Mouse (Mus musculus): ENCODE data around the gene Alpl. TPM values are rescaled to one million over a fixed set of nuclear protein-coding genes. Genes with fewer than 3 reads are reported as not detected.

Alpl gene
- polyA plus RNA-seq, 1 experiment from 2014 or later = 3.6 TPM

DNA sequence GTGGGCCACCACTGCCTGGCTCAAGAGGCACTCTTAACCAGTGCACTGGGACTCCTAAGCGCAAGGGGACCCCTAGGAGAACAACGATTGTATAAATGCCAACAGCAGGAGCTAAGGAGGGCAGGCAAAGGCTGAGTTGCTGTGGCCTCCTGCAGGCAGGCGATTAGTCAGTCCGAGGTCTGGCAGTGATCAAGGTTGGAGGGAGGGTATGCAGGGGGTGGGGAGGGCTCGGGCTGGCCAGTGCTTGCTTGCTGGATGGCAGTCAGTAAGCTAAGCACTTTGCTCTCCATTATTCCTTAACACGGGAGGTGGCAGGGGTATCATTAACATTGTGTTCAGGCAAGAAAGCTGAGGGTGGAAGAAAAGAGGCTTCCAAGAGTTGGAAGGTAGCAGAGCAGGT, 34.2 kb upstream of the Alpl start:
- no peak overlapping the region for H3K27ac ChIP-seq (ENCODE audit: low read length)
- H3K27me3 ChIP-seq (ENCODE audit: control insufficient read depth, insufficient read depth, low read length) = peaks cover 16% of the 10 kb centered on the region; the same call in 1 of the 2 replicates
- no peak overlapping the region for H3K4me2 ChIP-seq (ENCODE audit: low read depth, low read length)
- 24% methylated on average over 6 of the region's 6 CpGs for WGBS
- no peak overlapping the region for H3K4me3 ChIP-seq (ENCODE audit: low read length)
- H3K4me1 ChIP-seq (ENCODE audit: control insufficient read depth, insufficient read depth, low read length) = no peaks in the 10 kb centered on the region
- no peak overlapping the region for H3K9ac ChIP-seq (ENCODE audit: low read length)
- no peaks in the 10 kb centered on the region for H3K9me3 ChIP-seq (replicated peaks; ENCODE audit: control insufficient read depth, low read length)
- no peak for ATAC-seq (replicated peaks; ENCODE audit: extremely low read depth, insufficient read depth, low FRiP score)
- H3K36me3 ChIP-seq (ENCODE audit: control insufficient read depth, insufficient read depth) = no peaks in the 10 kb centered on the region

DNA sequence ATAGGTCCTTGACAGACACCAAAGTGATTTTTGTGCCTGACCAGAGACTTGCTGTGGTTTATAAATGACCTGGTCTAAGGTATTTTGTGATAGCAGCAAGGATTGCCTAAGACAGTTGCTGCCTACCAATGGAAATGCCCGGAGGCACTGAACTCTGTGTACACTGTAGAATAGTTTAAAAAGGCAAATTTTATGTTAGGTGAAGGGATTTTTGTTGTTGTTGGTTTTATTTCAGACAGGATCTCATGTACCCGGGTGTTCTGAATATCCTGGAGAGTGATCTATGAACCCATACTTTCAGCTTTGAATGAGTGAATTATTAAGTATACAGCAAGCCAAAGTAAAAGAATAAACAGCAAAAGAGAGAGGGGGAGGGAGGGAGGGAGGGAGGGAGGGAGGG, 28.7 kb upstream of the Alpl start:
- Histone ChIP-seq H3K4me3 (ENCODE audit: low read length) (no peak overlapping the region), H3K36me3 (ENCODE audit: control insufficient read depth, insufficient read depth) (no peaks in the 10 kb centered on the region), H3K9me3 (replicated peaks; ENCODE audit: control insufficient read depth, low read length) (peaks cover under 1% of the 10 kb centered on the region; the same call in 1 of the 2 replicates), H3K4me2 (ENCODE audit: low read depth, low read length) (no peak overlapping the region), H3K27me3 (ENCODE audit: control insufficient read depth, insufficient read depth, low read length) (peaks cover 7% of the 10 kb centered on the region; the same call in 1 of the 2 replicates), H3K4me1 (ENCODE audit: control insufficient read depth, insufficient read depth, low read length) (no peaks in the 10 kb centered on the region), H3K27ac (ENCODE audit: low read length) (no peak overlapping the region), H3K9ac (ENCODE audit: low read length) (no peak overlapping the region)
- 78% methylated on average over 2 of the region's 2 CpGs for WGBS
- no peak for ATAC-seq (replicated peaks; ENCODE audit: extremely low read depth, insufficient read depth, low FRiP score)

GRCm38 (mm10) chr4:137823542-137823941, 27.4 kb upstream of the Alpl start:
- Histone ChIP-seq H3K27me3 (ENCODE audit: control insufficient read depth, insufficient read depth, low read length) (peaks cover under 1% of the 10 kb centered on the region; the same call in 1 of the 2 replicates), H3K9me3 (replicated peaks; ENCODE audit: control insufficient read depth, low read length) (peaks cover 2% of the 10 kb centered on the region; the same call in 1 of the 2 replicates), H3K4me3 (ENCODE audit: low read length) (no peak overlapping the region), H3K4me1 (ENCODE audit: control insufficient read depth, insufficient read depth, low read length) (no peaks in the 10 kb centered on the region), H3K36me3 (ENCODE audit: control insufficient read depth, insufficient read depth) (no peaks in the 10 kb centered on the region), H3K27ac (ENCODE audit: low read length) (no peak overlapping the region), H3K4me2 (ENCODE audit: low read depth, low read length) (no peak overlapping the region), H3K9ac (ENCODE audit: low read length) (no peak overlapping the region)
- WGBS = 81% methylated on average over 3 of the region's 3 CpGs
- ATAC-seq (replicated peaks; ENCODE audit: extremely low read depth, insufficient read depth, low FRiP score) = no peak

DNA sequence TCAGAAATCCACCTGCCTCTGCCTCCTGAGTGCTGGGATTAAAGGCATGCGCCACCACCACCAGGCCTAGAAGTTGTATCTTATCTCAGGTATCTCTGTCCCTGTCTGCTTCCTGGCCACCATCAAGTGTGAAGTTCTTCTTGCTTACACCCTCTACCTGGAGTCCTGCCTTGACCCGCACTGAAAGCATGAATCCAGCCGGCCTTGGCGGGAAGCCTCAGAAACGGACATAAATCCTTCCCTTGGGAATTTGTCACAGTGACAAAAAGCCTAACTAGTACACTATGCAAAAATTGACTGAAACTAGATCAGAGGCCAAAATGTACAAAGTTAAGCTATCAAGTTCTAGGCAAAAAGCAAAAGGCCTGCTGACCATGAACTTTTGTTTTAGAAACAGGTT, 26.4 kb upstream of the Alpl start:
- H3K4me2 ChIP-seq (ENCODE audit: low read depth, low read length) = no peak overlapping the region
- no peaks in the 10 kb centered on the region for H3K4me1 ChIP-seq (ENCODE audit: control insufficient read depth, insufficient read depth, low read length)
- H3K36me3 ChIP-seq (ENCODE audit: control insufficient read depth, insufficient read depth) = no peaks in the 10 kb centered on the region
- no peak for ATAC-seq (replicated peaks; ENCODE audit: extremely low read depth, insufficient read depth, low FRiP score)
- no peak overlapping the region for H3K4me3 ChIP-seq (ENCODE audit: low read length)
- H3K27ac ChIP-seq (ENCODE audit: low read length) = no peak overlapping the region
- H3K27me3 ChIP-seq (ENCODE audit: control insufficient read depth, insufficient read depth, low read length) = no peaks in the 10 kb centered on the region
- no peak overlapping the region for H3K9ac ChIP-seq (ENCODE audit: low read length)
- 82% methylated on average over 5 of the region's 5 CpGs for WGBS
- peaks cover 2% of the 10 kb centered on the region; the same call in 1 of the 2 replicates for H3K9me3 ChIP-seq (replicated peaks; ENCODE audit: control insufficient read depth, low read length)

DNA sequence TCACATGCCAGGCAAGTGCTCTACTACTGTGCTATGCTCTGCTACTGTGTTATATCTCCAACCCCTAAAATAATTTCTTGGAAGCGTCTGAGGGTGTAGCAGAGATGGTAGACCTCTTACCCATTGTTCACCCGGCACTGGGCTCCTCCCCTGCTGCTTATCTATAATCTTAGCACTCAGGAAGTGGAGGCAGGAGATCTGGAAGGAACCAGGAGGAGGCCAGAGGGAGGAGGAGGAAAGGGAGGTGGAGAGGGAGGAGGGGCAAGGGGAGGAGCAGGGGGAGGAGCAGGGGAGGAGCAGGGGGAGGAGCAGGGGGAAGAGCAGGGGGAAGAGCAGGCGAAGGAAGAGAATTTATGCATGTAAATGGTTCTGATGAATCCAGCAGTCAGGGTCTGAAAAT, 24.5 kb upstream of the Alpl start:
- Histone ChIP-seq H3K36me3 (ENCODE audit: control insufficient read depth, insufficient read depth) (no peaks in the 10 kb centered on the region), H3K4me2 (ENCODE audit: low read depth, low read length) (no peak overlapping the region), H3K9ac (ENCODE audit: low read length) (no peak overlapping the region), H3K4me1 (ENCODE audit: control insufficient read depth, insufficient read depth, low read length) (no peaks in the 10 kb centered on the region), H3K27ac (ENCODE audit: low read length) (no peak overlapping the region), H3K27me3 (ENCODE audit: control insufficient read depth, insufficient read depth, low read length) (no peaks in the 10 kb centered on the region), H3K4me3 (ENCODE audit: low read length) (no peak overlapping the region), H3K9me3 (replicated peaks; ENCODE audit: control insufficient read depth, low read length) (peaks cover 2% of the 10 kb centered on the region; the same call in 1 of the 2 replicates)
- 27% methylated on average over 3 of the region's 3 CpGs for WGBS
- ATAC-seq (replicated peaks; ENCODE audit: extremely low read depth, insufficient read depth, low FRiP score) = no peak

DNA sequence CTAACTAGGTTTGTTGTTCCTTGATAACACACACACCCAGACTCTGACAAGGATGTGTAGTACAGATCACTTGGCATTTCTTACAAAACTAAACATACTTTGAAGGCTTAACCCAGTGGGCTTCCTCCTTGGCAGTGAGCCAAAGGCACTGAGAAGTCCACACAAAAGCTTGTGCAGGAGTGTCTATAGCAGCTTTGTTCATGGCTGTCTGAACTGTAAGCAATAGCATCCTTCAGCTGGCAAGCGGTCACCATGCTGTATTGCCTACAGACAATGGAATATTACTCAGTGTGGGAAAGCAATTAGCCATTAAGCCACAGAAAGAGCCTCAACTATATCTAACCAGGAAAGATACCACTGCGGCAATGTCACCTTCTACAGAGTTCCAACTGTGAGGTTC, 23.3 kb upstream of the Alpl start:
- ATAC-seq (replicated peaks; ENCODE audit: extremely low read depth, insufficient read depth, low FRiP score) = no peak
- WGBS = 79% methylated on average over 2 of the region's 2 CpGs
- no peak overlapping the region for H3K4me2 ChIP-seq (ENCODE audit: low read depth, low read length)
- H3K9ac ChIP-seq (ENCODE audit: low read length) = no peak overlapping the region
- H3K4me1 ChIP-seq (ENCODE audit: control insufficient read depth, insufficient read depth, low read length) = no peaks in the 10 kb centered on the region
- no peak overlapping the region for H3K4me3 ChIP-seq (ENCODE audit: low read length)
- no peak overlapping the region for H3K27ac ChIP-seq (ENCODE audit: low read length)
- H3K36me3 ChIP-seq (ENCODE audit: control insufficient read depth, insufficient read depth) = no peaks in the 10 kb centered on the region
- H3K27me3 ChIP-seq (ENCODE audit: control insufficient read depth, insufficient read depth, low read length) = no peaks in the 10 kb centered on the region
- peaks cover 2% of the 10 kb centered on the region; the same call in 1 of the 2 replicates for H3K9me3 ChIP-seq (replicated peaks; ENCODE audit: control insufficient read depth, low read length)

DNA sequence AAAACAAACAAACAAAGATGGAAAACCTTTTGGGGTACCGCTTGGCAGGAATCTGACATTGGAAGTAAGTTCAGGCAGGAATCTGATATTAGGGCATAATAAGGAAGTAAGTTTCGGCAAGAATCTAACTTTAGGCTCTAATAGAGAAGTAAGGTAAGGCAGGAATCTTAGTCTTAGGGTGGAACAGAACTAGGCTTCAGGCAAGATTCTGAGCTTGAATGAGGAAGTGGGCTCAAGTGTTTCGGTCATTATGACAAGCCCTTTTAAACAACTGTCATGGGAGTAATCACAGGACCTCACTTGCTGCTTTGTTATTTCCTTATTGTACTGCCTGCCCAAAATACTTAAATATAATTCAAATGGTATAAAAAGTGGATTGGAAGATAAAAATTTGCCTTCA, 22.2 kb upstream of the Alpl start:
- 88% methylated on average over 3 of the region's 3 CpGs for WGBS
- H3K9me3 ChIP-seq (replicated peaks; ENCODE audit: control insufficient read depth, low read length) = peaks cover 2% of the 10 kb centered on the region; the same call in 1 of the 2 replicates
- 0 out of 2 replicates have a peak, but pooled peaks cover 2% of the 10 kb centered on the region for H3K4me1 ChIP-seq (ENCODE audit: control insufficient read depth, insufficient read depth, low read length)
- H3K27ac ChIP-seq (ENCODE audit: low read length) = no peak overlapping the region
- H3K27me3 ChIP-seq (ENCODE audit: control insufficient read depth, insufficient read depth, low read length) = no peaks in the 10 kb centered on the region
- no peak for ATAC-seq (replicated peaks; ENCODE audit: extremely low read depth, insufficient read depth, low FRiP score)
- H3K36me3 ChIP-seq (ENCODE audit: control insufficient read depth, insufficient read depth) = no peaks in the 10 kb centered on the region
- no peak overlapping the region for H3K4me2 ChIP-seq (ENCODE audit: low read depth, low read length)
- no peak overlapping the region for H3K9ac ChIP-seq (ENCODE audit: low read length)
- H3K4me3 ChIP-seq (ENCODE audit: low read length) = no peak overlapping the region

- Histone ChIP-seq H3K4me3 (ENCODE audit: low read length) (no peak overlapping the region), H3K9me3 (replicated peaks; ENCODE audit: control insufficient read depth, low read length) (peaks cover 2% of the 10 kb centered on the region; the same call in 1 of the 2 replicates), H3K9ac (ENCODE audit: low read length) (no peak overlapping the region), H3K27ac (ENCODE audit: low read length) (no peak overlapping the region), H3K27me3 (ENCODE audit: control insufficient read depth, insufficient read depth, low read length) (no peaks in the 10 kb centered on the region), H3K36me3 (ENCODE audit: control insufficient read depth, insufficient read depth) (no peaks in the 10 kb centered on the region), H3K4me1 (ENCODE audit: control insufficient read depth, insufficient read depth, low read length) (0 out of 2 replicates have a peak, but pooled peaks cover 2% of the 10 kb centered on the region), H3K4me2 (ENCODE audit: low read depth, low read length) (no peak overlapping the region)
- 58% methylated on average over 7 of the region's 7 CpGs for WGBS
- ATAC-seq (replicated peaks; ENCODE audit: extremely low read depth, insufficient read depth, low FRiP score) = no peak
Measured at GRCm38 (mm10) chr4:137816216-137816615, 20.0 kb upstream of the Alpl start.

DNA sequence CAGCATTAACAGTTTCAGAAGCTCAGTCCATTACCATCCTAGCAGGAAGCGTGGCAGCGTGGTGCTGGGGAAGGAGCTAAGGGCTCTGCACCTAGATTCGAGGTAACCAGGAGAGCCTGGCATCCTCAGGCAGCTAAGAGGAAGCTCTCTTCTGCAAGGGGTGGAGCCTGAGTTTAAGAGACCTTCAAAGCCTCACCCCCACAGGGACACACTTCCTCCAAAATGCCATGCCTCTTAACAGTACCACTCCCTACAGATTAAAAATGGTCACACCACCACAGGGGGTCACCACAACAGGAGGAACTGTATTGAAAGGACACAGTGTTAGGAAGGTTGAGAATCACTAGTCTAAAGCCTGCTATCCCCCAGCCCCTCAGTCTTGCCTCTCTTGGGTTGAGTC, 19.3 kb upstream of the Alpl start:
- Histone ChIP-seq H3K4me3 (ENCODE audit: low read length) (no peak overlapping the region), H3K9ac (ENCODE audit: low read length) (no peak overlapping the region), H3K4me2 (ENCODE audit: low read depth, low read length) (no peak overlapping the region), H3K9me3 (replicated peaks; ENCODE audit: control insufficient read depth, low read length) (peaks cover 2% of the 10 kb centered on the region; the same call in 1 of the 2 replicates), H3K36me3 (ENCODE audit: control insufficient read depth, insufficient read depth) (no peaks in the 10 kb centered on the region), H3K4me1 (ENCODE audit: control insufficient read depth, insufficient read depth, low read length) (0 out of 2 replicates have a peak, but pooled peaks cover 2% of the 10 kb centered on the region), H3K27ac (ENCODE audit: low read length) (no peak overlapping the region), H3K27me3 (ENCODE audit: control insufficient read depth, insufficient read depth, low read length) (no peaks in the 10 kb centered on the region)
- WGBS = 73% methylated on average over 3 of the region's 3 CpGs
- ATAC-seq (replicated peaks; ENCODE audit: extremely low read depth, insufficient read depth, low FRiP score) = no peak

All from heart, embryonic 16.5 days (tissue).